Comparison of ENCODE assay signal across 12 mouse cellular contexts in the genomic region with DNA sequence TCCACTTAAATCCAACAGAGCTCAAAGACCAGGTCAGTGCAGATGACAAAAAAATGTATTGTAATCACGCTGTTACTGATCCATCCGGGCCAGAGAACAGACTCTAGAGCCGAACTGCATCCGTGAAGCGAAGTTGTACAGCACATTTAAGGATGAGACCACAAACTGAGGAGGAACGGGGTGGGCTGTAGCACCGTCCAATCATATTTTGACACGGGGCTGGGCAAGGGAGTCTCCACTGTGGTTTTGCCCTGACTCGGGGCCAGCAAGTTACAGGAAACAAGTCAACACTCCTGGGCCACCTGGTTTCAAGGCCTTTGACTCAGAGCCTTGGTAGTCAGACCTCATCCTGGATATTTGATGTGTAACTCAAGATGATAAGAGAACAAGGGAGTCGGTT. TPM values are rescaled to one million over a fixed set of nuclear protein-coding genes. Genes with fewer than 3 reads are reported as not detected.
DNase-seq lines count a peak whose midpoint lies in the region; ATAC-seq and TF ChIP-seq lines count a peak whose summit lies in the region.
"Had no signal": no experiment of that assay in that cellular context is flagged by ENCODE, and none has a peak within 500 bp of the region (broad histone marks: within the 10 kb centered on the region; RNA-seq: fewer than 3 reads in every experiment).

No protein-coding gene starts in this region.

- ATAC-seq in activated CD4-positive, CD25-positive, alpha-beta regulatory T cell, adult 4 months = peak; percentile 36
- no peak for ATAC-seq in liver, postnatal 0 days
- ATAC-seq: Patski had no signal

- peak; percentile 33 for DNase-seq in lung, postnatal 36 days
- DNase-seq in lung, postnatal 14 days = no peak
- no peak for DNase-seq in liver, postnatal 0 days
- peak; percentile 61 for DNase-seq in thymus, postnatal 14 days
- DNase-seq in layer of hippocampus, adult 2 months (ENCODE audit: low spot score in 2 of 2) = no peak
- DNase-seq in left cerebral cortex, adult 2 months (ENCODE audit: extremely low spot score in 1 of 2, low spot score in 2 of 2) = no peak
- no peak for DNase-seq in layer of hippocampus, adult 9-10 months (ENCODE audit: low spot score)
- DNase-seq: gastrocnemius, postnatal 25 days had no signal

- peaks cover 27% of the 10 kb centered on the region for H3K4me1 ChIP-seq in liver, postnatal 0 days (ENCODE audit: insufficient read depth)

- no peak overlapping the region for H3K4me3 ChIP-seq in liver, postnatal 0 days (ENCODE audit: low read depth, low read length)
- no peak overlapping the region for H3K4me3 ChIP-seq in layer of hippocampus, adult 2 months
- no peak overlapping the region for H3K4me3 ChIP-seq in left cerebral cortex, adult 2 months
- H3K4me3 ChIP-seq: erythroblast, embryonic 14.5 days; limb, embryonic 15.5 days had no signal

- intact Hi-C loops in left cerebral cortex, adult 2 months (cut with DNase I) = no loop called here

- no peak overlapping the region for H3K9ac ChIP-seq in liver, postnatal 0 days (replicated peaks)
- H3K9ac ChIP-seq: limb, embryonic 15.5 days had no signal

- peak overlapping the region; percentile 41; the same call in 1 of the 2 replicates for H3K4me2 ChIP-seq in liver, postnatal 0 days (ENCODE audit: low read depth, low read length)
- H3K4me2 ChIP-seq: limb, embryonic 15.5 days had no signal

- 39% methylated on average over 10 of the region's 10 CpGs for WGBS in liver, postnatal 0 days (ENCODE audit: insufficient replicate concordance)

- H3K27ac ChIP-seq in liver, postnatal 0 days (ENCODE audit: low read depth) = 0 out of 2 replicates have a peak overlapping the region, but pooled peaks have one; percentile 39
- H3K27ac ChIP-seq in layer of hippocampus, adult 2 months = no peak overlapping the region
- H3K27ac ChIP-seq in left cerebral cortex, adult 2 months = no peak overlapping the region
- H3K27ac ChIP-seq: limb, embryonic 15.5 days had no signal

- no peak for TF ChIP-seq CTCF in liver, postnatal 0 days (IDR thresholded peaks at IDR 0.05; ENCODE audit: low read depth)
- TF ChIP-seq CTCF in layer of hippocampus, adult 2 months (conservative IDR thresholded peaks at IDR 0.05) = no peak
- TF ChIP-seq CTCF in left cerebral cortex, adult 2 months (IDR thresholded peaks at IDR 0.05) = no peak

- H3K9me3 ChIP-seq in liver, postnatal 0 days (ENCODE audit: low read length) = no peaks in the 10 kb centered on the region
- H3K9me3 ChIP-seq: limb, embryonic 15.5 days had no signal

- no peak for TF ChIP-seq EP300 in liver, postnatal 0 days (IDR thresholded peaks at IDR 0.05; ENCODE audit: low read depth)

- no peaks in the 10 kb centered on the region for H3K36me3 ChIP-seq in liver, postnatal 0 days (replicated peaks; ENCODE audit: insufficient read depth, low read length)
- H3K36me3 ChIP-seq: limb, embryonic 15.5 days had no signal

- no peaks in the 10 kb centered on the region for H3K27me3 ChIP-seq in liver, postnatal 0 days (ENCODE audit: insufficient read depth, low read length)
- H3K27me3 ChIP-seq: limb, embryonic 15.5 days; Patski had no signal

RNA-seq across cellular contexts. Expression of a gene that starts 40.6 kb away (rescaled TPM):
- polyA plus RNA-seq in activated CD4-positive, CD25-positive, alpha-beta regulatory T cell, adult 4 months (2017; shearing (Covaris generic)) = not detected
- polyA plus RNA-seq in liver, postnatal 0 days (2015; fragmentation: Nextera tagmentation; extraction: Ambion mirVana) = 0.58 and 1.3 TPM in 2 replicates
- 1 to 10 TPM; 8.5 to 9.7 TPM for total RNA-seq in layer of hippocampus, adult 2 months (2021)
- total RNA-seq in left cerebral cortex, adult 2 months (2021) = 10 to 100 TPM; 27.4 to 29.6 TPM
- polyA plus RNA-seq: erythroblast, embryonic 14.5 days had no signal

Comparison
In these comparisons a context has a peak if more than half of its experiments do, and no peak if none do; other contexts are left out.
1. DNase-seq: peak in lung, postnatal 36 days (single experiment) and thymus, postnatal 14 days (single experiment); none in lung, postnatal 14 days (single experiment), liver, postnatal 0 days (single experiment), layer of hippocampus, adult 2 months (0 of 2), left cerebral cortex, adult 2 months (0 of 2) and layer of hippocampus, adult 9-10 months (single experiment).